Mouse (Mus musculus) gastrocnemius, postnatal 10 days (tissue): Measurements from ENCODE around the gene Tmem50b. TPM values are rescaled to one million over a fixed set of nuclear protein-coding genes. Genes with fewer than 3 reads are reported as not detected.
"Not testable (repeated sequence)": the region's sequence is repeated elsewhere in the genome, so short reads cannot be mapped to it uniquely, and the experiment has no call there.

Source experiments
- DNase-seq: peaks from one replicate; pipeline ENCODE4 v3.0.0; 2021; ENCODE audit warnings: mixed read lengths
- microRNA-seq, 2 experiments: library from miRNA; unstranded; fragments of <30 nt; microRNA quantifications; one replicate each; pipeline ENCODE4 v1.2.0; 2021
- total RNA-seq, 2 experiments: library from RNA; stranded (reverse); gene quantifications; 2 replicates each; pipeline ENCODE4 v1.2.3; 2021

Tmem50b gene
- total RNA-seq, 2 experiments from 2014 or later: 15.2 to 15.9 TPM

DNA sequence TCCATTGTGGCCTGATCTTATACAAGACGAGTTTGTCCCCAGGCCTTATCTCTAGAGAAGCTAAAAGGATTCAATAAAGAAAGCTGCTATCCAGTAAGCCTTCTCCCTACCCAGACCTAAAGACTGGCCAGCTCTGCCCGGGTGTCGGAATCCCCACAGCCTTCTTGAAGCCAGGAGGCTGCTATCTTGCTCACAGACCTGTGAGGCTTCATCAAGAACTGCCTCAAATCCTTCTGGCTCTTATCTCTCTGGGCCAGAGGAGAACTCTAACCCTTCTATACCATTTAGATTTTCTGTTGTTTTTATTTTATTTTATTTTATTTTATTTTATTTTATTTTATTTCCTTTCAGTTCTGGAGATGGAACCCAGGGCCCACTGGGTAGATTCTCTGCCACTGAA is 60.5 kb downstream of the Tmem50b start:
- no peak for DNase-seq

DNA sequence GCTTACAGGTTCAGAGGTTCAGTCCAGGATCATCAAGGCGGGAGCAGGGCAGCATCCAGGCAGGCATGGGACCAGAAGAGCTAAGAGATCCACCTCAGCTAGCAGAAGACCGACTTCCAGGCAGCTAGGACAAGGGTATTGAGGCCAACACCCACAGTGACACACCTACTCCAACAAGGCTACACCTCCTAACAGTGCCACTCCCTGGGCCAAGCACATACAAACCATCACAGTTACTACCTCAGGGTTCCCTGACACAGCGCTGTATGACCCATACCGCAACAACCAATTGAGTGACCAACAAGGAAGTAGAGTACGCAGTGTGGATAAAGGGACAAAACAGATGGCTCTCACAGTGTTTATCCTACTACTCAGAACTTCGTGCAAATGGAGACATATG is 61.2 kb downstream of the Tmem50b start:
- DNase-seq: no peak

DNA sequence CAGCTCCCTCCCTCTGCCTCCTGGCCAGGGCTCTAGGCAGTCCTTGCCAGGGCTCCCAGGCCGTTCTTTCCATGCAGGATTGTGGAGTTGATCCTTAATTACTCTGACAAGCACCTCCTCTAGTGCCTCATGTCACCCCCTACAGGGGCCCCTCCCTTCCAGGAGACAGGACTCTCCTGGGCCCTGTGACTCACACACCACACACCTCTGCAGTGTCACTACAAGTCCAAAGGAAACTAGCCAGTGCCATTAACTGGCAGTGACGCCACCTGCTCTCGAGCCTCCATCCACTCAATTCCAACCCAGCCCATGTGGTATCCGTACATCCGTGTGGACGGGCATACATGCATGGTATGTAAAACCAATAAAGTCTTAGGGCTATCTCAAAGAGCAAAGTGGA is 62.7 kb downstream of the Tmem50b start:
- no peak for DNase-seq

DNA sequence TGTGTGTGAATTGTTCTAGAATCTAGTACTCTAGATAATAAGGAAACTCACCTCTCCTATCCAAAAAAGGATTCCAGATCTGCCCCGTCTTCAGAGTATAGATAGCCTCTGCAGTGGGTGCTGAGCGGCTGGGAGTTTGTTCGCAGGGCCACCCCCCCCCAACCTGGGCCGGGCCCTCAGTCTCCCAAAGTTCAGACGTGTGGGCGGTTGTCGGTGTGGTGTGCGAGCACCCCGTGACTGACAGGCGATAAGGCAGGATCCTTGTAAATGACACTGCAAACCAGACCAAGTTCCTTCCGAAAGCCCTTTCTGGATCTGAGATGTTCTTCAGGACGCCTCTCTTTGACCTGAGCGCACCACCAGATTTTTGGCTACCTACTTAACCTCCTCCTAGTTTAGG is 63.1 kb downstream of the Tmem50b start:
- peak; percentile 68 for DNase-seq

DNA sequence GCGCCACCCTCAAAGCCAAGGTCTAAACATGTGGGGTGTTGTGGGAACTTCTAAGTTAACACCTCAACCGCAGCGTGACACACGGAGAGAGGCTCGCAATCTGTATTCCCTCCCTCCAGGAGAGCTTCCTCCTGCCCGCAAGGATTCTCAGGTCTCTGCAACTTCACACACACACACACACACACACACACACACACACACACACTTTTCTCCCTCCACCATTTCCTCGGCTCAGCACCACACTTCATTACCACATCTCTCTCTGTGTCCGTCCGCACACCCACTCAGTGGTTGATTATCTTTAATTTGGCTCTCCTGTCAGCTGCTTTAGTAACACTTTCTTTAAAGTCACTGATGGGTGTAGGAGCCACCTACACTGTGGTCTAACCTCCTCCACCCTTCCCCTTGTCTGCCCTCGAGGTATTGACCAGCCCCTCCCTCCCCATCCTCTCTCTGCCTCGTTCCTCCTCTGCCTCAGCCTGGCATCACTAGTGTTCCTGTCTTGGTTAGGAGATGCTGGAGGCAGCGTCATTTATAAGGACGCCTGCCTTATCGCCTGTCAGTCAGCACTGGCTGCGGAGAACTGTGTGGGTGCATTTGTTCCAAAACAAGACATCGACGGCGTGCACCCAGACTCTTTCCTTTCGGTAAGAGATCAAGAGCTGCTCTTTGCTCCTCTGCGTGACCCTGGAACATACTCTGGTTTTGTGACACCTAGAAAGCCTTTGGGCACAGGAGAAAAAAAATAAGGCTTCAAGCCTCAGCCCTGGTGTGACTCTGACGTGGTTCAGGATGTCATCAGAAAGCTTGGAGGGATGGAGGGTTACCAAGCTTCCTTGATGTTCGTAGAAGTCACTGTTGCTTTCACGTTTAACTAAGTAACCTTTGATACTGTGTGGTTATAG is 64.3 kb downstream of the Tmem50b start:
- no peak for DNase-seq

DNA sequence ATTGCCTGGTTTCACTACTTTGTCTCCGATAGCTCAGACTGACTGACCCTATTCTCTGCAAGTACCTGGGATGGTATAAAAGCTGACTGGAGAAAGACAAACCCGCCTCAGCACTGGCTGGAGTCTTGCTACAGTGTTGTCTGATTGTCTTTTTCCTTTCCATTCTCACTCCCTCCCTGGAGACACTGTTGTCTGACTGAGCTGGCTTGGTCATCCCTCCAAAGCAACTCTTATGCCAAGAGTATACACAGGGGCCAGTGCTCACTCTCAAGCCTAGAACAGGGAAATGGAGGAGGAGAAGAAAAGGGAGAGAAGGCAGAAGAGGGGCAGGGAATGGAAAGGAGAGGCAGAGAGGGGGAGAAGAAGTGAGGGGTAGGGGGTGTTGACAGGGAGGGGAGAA is 65.2 kb downstream of the Tmem50b start:
- DNase-seq: no peak

DNA sequence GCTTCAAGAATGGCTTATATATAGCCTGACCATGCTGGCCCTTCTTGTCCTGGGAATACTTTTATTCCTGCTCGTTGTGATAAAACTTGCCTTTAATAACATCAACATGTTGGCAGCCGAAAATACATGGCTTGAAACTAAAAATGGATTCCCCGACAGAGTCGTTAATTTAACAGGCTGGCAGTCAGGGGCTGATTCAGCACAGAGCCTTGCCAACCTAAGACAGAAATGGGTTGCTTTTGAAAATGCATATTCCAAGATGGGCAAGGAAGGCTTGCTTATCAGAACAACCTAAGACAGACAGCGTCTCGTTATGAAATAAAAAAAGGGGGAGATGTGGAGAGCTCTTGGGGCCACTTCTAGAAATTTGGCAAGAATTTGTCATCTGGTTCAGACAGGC is 65.7 kb downstream of the Tmem50b start:
- DNase-seq: no peak

DNA sequence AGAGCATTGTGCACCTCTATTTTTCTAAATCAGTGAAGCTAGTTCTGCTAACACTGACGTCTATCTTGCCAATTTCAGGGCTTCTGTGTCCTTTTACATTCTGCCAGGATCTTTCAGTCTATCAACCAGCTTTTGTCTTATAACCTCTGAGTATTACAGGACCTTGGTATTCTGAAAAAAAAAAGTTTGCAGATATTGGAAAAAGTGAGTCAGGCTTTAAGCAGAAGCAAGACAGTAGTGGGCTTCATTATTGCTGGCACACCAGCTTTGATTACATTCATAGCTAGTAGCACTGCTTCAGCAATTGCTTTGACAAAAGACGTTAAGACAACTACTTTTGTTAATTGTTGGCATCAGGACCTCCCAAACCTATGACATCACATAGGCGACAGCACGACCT is 66.8 kb downstream of the Tmem50b start:
- not testable (repeated sequence) for DNase-seq

DNA sequence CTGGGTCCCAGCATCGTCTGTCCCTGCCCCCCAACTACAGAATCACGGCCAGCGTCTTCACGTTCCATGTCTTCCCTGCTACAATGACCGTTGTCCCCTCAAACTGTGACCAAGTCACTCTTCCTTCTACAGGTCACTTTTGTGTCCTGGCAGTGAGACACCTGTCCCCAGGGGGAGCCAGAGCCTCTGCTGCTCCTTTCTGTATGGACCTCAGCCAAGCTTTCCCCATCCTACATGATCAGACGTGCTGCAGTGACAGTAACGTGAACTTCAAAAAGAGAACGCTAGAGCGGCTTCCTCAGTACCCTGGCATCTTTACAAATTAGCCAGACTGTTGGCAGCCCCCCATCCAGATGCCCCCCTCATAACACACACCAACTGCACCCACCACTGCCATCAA is 69.0 kb downstream of the Tmem50b start:
- DNase-seq: no peak

DNA sequence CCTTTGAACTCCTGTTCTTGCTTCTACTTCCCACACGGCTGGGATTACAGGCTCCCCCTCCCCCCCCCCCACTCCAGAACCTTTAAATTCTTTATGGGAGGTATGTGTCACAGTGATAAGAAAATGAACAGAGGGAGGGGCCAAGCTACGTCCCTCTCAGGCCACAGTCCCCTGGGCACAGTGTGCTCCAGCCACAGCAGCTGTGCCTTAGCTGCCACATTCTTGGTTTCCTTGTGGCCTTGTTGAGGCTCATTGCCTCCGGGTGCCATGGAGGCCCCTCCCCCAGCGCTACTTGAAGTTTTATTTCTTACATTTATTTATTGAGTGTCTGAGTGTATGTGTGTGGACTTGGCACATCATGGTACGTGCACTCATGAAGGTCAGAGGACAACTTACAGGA is 70.1 kb downstream of the Tmem50b start:
- no peak for DNase-seq

DNA sequence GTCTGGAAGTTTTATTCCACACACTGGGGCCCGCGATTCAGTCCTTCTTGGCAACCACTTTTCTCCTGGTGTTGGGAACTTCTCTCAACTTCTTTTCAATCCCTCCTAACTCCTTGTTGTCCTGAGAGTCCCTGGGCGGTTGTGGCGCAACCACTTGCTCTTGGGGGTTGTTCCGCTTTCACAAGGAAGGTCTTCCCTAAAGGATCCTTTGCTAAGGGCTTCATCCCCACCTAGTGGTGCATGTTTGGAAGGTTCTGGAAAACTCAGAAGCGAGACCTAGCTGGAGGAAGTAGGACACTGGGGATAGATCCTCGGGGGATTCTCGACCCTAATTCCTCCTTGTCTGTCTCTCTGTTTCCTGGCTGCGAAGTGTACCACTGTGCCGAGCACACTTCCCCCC is 70.5 kb downstream of the Tmem50b start:
- DNase-seq: no peak

DNA sequence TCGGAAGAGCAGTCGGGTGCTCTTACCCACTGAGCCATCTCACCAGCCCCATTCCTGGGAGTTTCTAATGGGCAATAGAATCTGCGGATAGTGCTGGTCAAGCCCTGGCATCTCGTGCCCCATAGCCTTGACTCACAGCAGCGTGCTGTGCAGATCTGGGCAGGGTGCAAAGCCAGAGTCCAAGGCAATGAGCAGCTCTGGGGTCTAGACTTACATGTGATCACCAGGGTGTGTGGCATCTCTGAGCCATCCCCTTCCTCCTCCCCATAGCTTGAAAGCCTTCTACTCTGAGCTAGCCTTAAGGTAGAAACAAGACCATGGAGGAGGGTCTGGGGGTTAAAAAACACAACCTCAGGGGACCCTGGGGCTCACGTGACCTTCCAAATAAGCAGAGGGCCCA is 71.3 kb downstream of the Tmem50b start:
- DNase-seq: no peak

Small RNA genes lying within 50 kb of the gene (microRNA-seq; reads per million reads assigned to microRNA genes)
- 0 reads per million in 2 experiments for gene Mir6367

Other genes with a start within 250 kb of the Tmem50b start
- 10 to 100 TPM; 19.4 to 22.9 TPM for gene Ifnar2, start 225.0 kb downstream of the Tmem50b start, total RNA-seq
- not detected for gene Gm21970, start 206.1 kb downstream of the Tmem50b start, total RNA-seq
- gene Il10rb, start 191.6 kb downstream of the Tmem50b start, total RNA-seq: 10 to 100 TPM; 13.4 to 17.0 TPM
- gene Ifnar1, start 112.6 kb downstream of the Tmem50b start, total RNA-seq: 10 to 100 TPM; 34.9 to 36.9 TPM
- gene Ifngr2, start 50.7 kb downstream of the Tmem50b start, total RNA-seq: 10 to 100 TPM; 59.8 to 60.8 TPM
- 1 to 10 TPM; 4.8 to 5.3 TPM for gene Dnajc28, start 21.2 kb upstream of the Tmem50b start, total RNA-seq
- 10 to 100 TPM; 54.5 to 58.5 TPM for gene Gart, start 49.2 kb upstream of the Tmem50b start, total RNA-seq
- gene Son, start 49.7 kb upstream of the Tmem50b start, total RNA-seq: 100 to 1,000 TPM; 113 to 153 TPM
- gene Donson, start 91.0 kb upstream of the Tmem50b start, total RNA-seq: 1 to 10 TPM; 2.4 to 3.8 TPM
- gene Cryzl1, start 131.2 kb upstream of the Tmem50b start, total RNA-seq: 10 to 100 TPM; 15.1 to 19.4 TPM
- gene Itsn1, start 131.5 kb upstream of the Tmem50b start, total RNA-seq: 10 to 100 TPM; 60.2 to 81.2 TPM